ENCODE assay signal across 25 mouse cellular contexts in the genomic region with DNA sequence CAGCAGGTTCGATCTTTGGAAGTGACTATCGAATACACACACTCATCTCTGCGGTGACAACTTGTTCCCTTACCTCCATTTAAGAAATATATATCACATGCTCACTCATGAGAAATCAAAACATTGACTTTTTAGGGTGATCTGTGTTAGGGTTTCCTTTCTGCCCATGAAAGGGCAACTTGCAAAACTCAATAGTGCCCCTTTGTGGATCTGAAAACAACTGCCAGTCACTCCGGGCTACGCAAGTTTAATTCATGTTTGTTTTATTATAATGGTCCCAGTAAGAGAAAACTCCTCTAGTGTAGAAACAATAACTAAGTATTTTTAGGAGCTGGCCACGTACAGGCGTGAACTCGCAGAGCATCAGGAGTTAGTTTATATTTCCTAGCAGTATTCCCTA. TPM values are rescaled to one million over a fixed set of nuclear protein-coding genes. Genes with fewer than 3 reads are reported as not detected.
DNase-seq lines count a peak whose midpoint lies in the region; TF ChIP-seq lines count a peak whose summit lies in the region.
"Had no signal": no experiment of that assay in that cellular context is flagged by ENCODE, and none has a peak within 500 bp of the region (broad histone marks: within the 10 kb centered on the region; RNA-seq: fewer than 3 reads in every experiment).

No protein-coding gene starts in this region.

- no peak overlapping the region for H3K4me3 ChIP-seq in gastrocnemius, adult 2 months
- H3K4me3 ChIP-seq in layer of hippocampus, adult 2 months: no peak overlapping the region
- H3K4me3 ChIP-seq: embryonic facial prominence, embryonic 10.5 days; forebrain, embryonic 13.5 days; heart, embryonic 13.5 days; hindbrain, embryonic 15.5 days; limb, embryonic 13.5 days; liver, embryonic 13.5 days; lung, embryonic 15.5 days; midbrain, embryonic 12.5 days; neural tube, embryonic 15.5 days had no signal

- TF ChIP-seq CTCF in gastrocnemius, adult 2 months (IDR thresholded peaks at IDR 0.05): peak; percentile 39; the same call in 1 of the 2 replicates
- peak; percentile 80 for TF ChIP-seq CTCF in layer of hippocampus, adult 2 months (conservative IDR thresholded peaks at IDR 0.05)

- intact Hi-C loops in gastrocnemius, adult 2 months (cut with DNase I): no loop called here
- intact Hi-C loops in gastrocnemius, postnatal 36 days (cut with DNase I): no loop called here

- DNase-seq in gastrocnemius, adult 2 months: no peak
- no peak for DNase-seq in gastrocnemius, postnatal 36 days
- DNase-seq in layer of hippocampus, adult 2 months (ENCODE audit: low spot score in 2 of 2): no peak
- no peak for DNase-seq in layer of hippocampus, adult 11-12 months (ENCODE audit: low spot score)
- peak; percentile 31 for DNase-seq in 3T3-L1 (ENCODE audit: low read depth, low spot score)
- DNase-seq in brain, adult 2 months (ENCODE audit: low read depth, low spot score): peak; percentile 35
- no peak for DNase-seq in right cerebral cortex, postnatal 36 days (ENCODE audit: low spot score in 2 of 2)
- DNase-seq: adrenal gland, postnatal 10 days; B cell, adult 2 months; cerebellum, adult 11-12 months; cerebellum, postnatal 36 days; heart, postnatal 4 days; kidney, adult 18-20 months; kidney, postnatal 25 days; liver, embryonic 13.5 days; spleen, adult 18-20 months; thymus, postnatal 4 days had no signal

- no peak overlapping the region for H3K27ac ChIP-seq in gastrocnemius, adult 2 months
- H3K27ac ChIP-seq in layer of hippocampus, adult 2 months: no peak overlapping the region
- H3K27ac ChIP-seq: embryonic facial prominence, embryonic 10.5 days; forebrain, embryonic 13.5 days; heart, embryonic 13.5 days; hindbrain, embryonic 15.5 days; limb, embryonic 13.5 days; liver, embryonic 13.5 days; lung, embryonic 15.5 days; midbrain, embryonic 12.5 days; neural tube, embryonic 15.5 days had no signal

RNA-seq across cellular contexts. Expression of gene Vit, which starts 42.4 kb away (rescaled TPM):
- total RNA-seq in gastrocnemius, adult 2 months (2021): 1 to 10 TPM; 1.9 to 3.6 TPM
- total RNA-seq in gastrocnemius, postnatal 36 days (2021): 1 to 10 TPM; 1.6 to 2.8 TPM
- total RNA-seq in layer of hippocampus, adult 2 months (2021): 1 to 10 TPM; 4.6 to 6.3 TPM

RNA-seq across cellular contexts. Expression of gene Fez2, which starts 47.5 kb away (rescaled TPM):
- total RNA-seq in gastrocnemius, adult 2 months (2021): 10 to 100 TPM; 58.2 to 65.3 TPM
- 10 to 100 TPM; 52.8 to 64.7 TPM for total RNA-seq in gastrocnemius, postnatal 36 days (2021)
- total RNA-seq in layer of hippocampus, adult 2 months (2021): 10 to 100 TPM; 30.9 to 32.1 TPM

Comparison
In these comparisons a context has a peak if more than half of its experiments do, and no peak if none do; other contexts are left out.
1. DNase-seq: peak in 3T3-L1 (single experiment) and brain, adult 2 months (single experiment); none in gastrocnemius, adult 2 months (single experiment), gastrocnemius, postnatal 36 days (0 of 2), layer of hippocampus, adult 2 months (0 of 2), layer of hippocampus, adult 11-12 months (single experiment) and right cerebral cortex, postnatal 36 days (0 of 2).